Comparison of ENCODE assay signal across 8 mouse cellular contexts in genomic region chr12:105010213-105010790, GRCm38 (mm10). TPM values are rescaled to one million over a fixed set of nuclear protein-coding genes. Genes with fewer than 3 reads are reported as not detected.
A peak's percentile ranks its signal among the peaks of the same experiment; 100 is the strongest.
DNase-seq lines count a peak whose midpoint lies in the region; ATAC-seq lines count a peak whose summit lies in the region.

No protein-coding gene starts in this region.

- WGBS in heart, embryonic 14.5 days: 21% methylated on average over 9 of the region's 9 CpGs
- WGBS in hindbrain, embryonic 16.5 days: 17% methylated on average over 9 of the region's 9 CpGs
- 13% methylated on average over 9 of the region's 9 CpGs for WGBS in midbrain, embryonic 15.5 days

- H3K4me2 ChIP-seq in heart, embryonic 14.5 days (ENCODE audit: low read length): peak overlapping the region; percentile 80
- peak overlapping the region; percentile 98 for H3K4me2 ChIP-seq in hindbrain, embryonic 16.5 days (ENCODE audit: low read length)
- peak overlapping the region; percentile 97 for H3K4me2 ChIP-seq in midbrain, embryonic 15.5 days

- H3K9ac ChIP-seq in heart, embryonic 14.5 days (ENCODE audit: low read length): peak overlapping the region; percentile 72
- H3K9ac ChIP-seq in hindbrain, embryonic 16.5 days (ENCODE audit: low read depth, low read length): peak overlapping the region; percentile 71
- peak overlapping the region; percentile 49; the same call in 1 of the 2 replicates for H3K9ac ChIP-seq in midbrain, embryonic 15.5 days

- H3K36me3 ChIP-seq in heart, embryonic 14.5 days (ENCODE audit: control insufficient read depth, insufficient read depth, low read length): no peaks in the 10 kb centered on the region
- no peaks in the 10 kb centered on the region for H3K36me3 ChIP-seq in hindbrain, embryonic 16.5 days (ENCODE audit: control insufficient read depth, insufficient read depth, low read length)
- H3K36me3 ChIP-seq in midbrain, embryonic 15.5 days (replicated peaks): no peaks in the 10 kb centered on the region

- no peak for DNase-seq in heart, adult 11 months
- DNase-seq in adipocyte (ENCODE audit: low spot score): peak; percentile 67
- DNase-seq in spleen, adult 12 weeks (ENCODE audit: low spot score): no peak
- no peak for DNase-seq in urinary bladder, postnatal 4 days (ENCODE audit: low spot score in 2 of 2)

- H3K9me3 ChIP-seq in heart, embryonic 14.5 days (ENCODE audit: control insufficient read depth, low read length): no peaks in the 10 kb centered on the region
- no peaks in the 10 kb centered on the region for H3K9me3 ChIP-seq in hindbrain, embryonic 16.5 days (ENCODE audit: control insufficient read depth, low read length)
- no peaks in the 10 kb centered on the region for H3K9me3 ChIP-seq in midbrain, embryonic 15.5 days

- peaks cover 19% of the 10 kb centered on the region in 2 experiments for H3K4me1 ChIP-seq in heart, embryonic 14.5 days (ENCODE audit: control insufficient read depth in 2 of 2, insufficient read depth in 2 of 2, low read length in 2 of 2)
- H3K4me1 ChIP-seq in hindbrain, embryonic 16.5 days (ENCODE audit: control insufficient read depth, insufficient read depth, low read depth, low read length): peaks cover 18% of the 10 kb centered on the region
- peaks cover 17% of the 10 kb centered on the region for H3K4me1 ChIP-seq in midbrain, embryonic 15.5 days

- H3K4me3 ChIP-seq in heart, embryonic 14.5 days (ENCODE audit: control insufficient read depth in 1 of 2, insufficient read depth in 1 of 2, low read depth in 1 of 2, low read length in 2 of 2): peak overlapping the region; percentile 56 to 64
- peak overlapping the region; percentile 63 for H3K4me3 ChIP-seq in hindbrain, embryonic 16.5 days (ENCODE audit: low read length)
- peak overlapping the region; percentile 58 for H3K4me3 ChIP-seq in midbrain, embryonic 15.5 days

- peaks cover 33% of the 10 kb centered on the region for H3K27me3 ChIP-seq in heart, embryonic 14.5 days (ENCODE audit: control insufficient read depth, insufficient read depth, low read length)
- H3K27me3 ChIP-seq in hindbrain, embryonic 16.5 days (replicated peaks; ENCODE audit: control insufficient read depth, insufficient read depth, low read length): peaks cover 13% of the 10 kb centered on the region
- peaks cover 44% of the 10 kb centered on the region for H3K27me3 ChIP-seq in midbrain, embryonic 15.5 days (replicated peaks)

- no peak overlapping the region for H3K27ac ChIP-seq in heart, embryonic 14.5 days (replicated peaks in 1 of 2; ENCODE audit: control insufficient read depth in 1 of 2, insufficient read depth in 1 of 2, low read depth in 2 of 2, low read length in 2 of 2)
- no peak overlapping the region for H3K27ac ChIP-seq in hindbrain, embryonic 16.5 days (ENCODE audit: low read depth, low read length)
- no peak overlapping the region for H3K27ac ChIP-seq in midbrain, embryonic 15.5 days

- ATAC-seq in heart, embryonic 14.5 days (ENCODE audit: insufficient number of reproducible peaks, insufficient read depth, low FRiP score, low read depth): no peak
- peak; percentile 31; the same call in 1 of the 2 replicates for ATAC-seq in hindbrain, embryonic 16.5 days
- peak; percentile 13; the same call in 1 of the 2 replicates for ATAC-seq in midbrain, embryonic 15.5 days (replicated peaks)
- no peak for ATAC-seq in frontal cortex, adult (ENCODE audit: low TSS enrichment)

RNA-seq across cellular contexts. Expression of gene Syne3, which starts 0.7 kb away (rescaled TPM):
- polyA plus RNA-seq in heart, embryonic 14.5 days (2014; fragmentation: Nextera tagmentation; extraction: Ambion mirVana): 0.75 and 0.93 TPM in 2 replicates
- polyA plus RNA-seq in hindbrain, embryonic 16.5 days (2015; fragmentation: Nextera tagmentation; extraction: Ambion mirVana): 0.38 and 0.60 TPM in 2 replicates
- 0.40 and 0.49 TPM in 2 replicates for polyA plus RNA-seq in midbrain, embryonic 15.5 days (2015; fragmentation: Nextera tagmentation; extraction: Ambion mirVana)

RNA-seq across cellular contexts. Expression of gene Glrx5, which starts 22.2 kb away (rescaled TPM):
- 200 and 208 TPM in 2 replicates for polyA plus RNA-seq in heart, embryonic 14.5 days (2014; fragmentation: Nextera tagmentation; extraction: Ambion mirVana)
- 168 and 179 TPM in 2 replicates for polyA plus RNA-seq in hindbrain, embryonic 16.5 days (2015; fragmentation: Nextera tagmentation; extraction: Ambion mirVana)
- 143 and 144 TPM in 2 replicates for polyA plus RNA-seq in midbrain, embryonic 15.5 days (2015; fragmentation: Nextera tagmentation; extraction: Ambion mirVana)

Comparison
In these comparisons a context has a peak if more than half of its experiments do, and no peak if none do; other contexts are left out.
1. ATAC-seq: peak in hindbrain, embryonic 16.5 days (single experiment) and midbrain, embryonic 15.5 days (single experiment); none in heart, embryonic 14.5 days (single experiment) and frontal cortex, adult (single experiment).
2. Peak in every context shown above with its lines, with median percentiles within 50 percentile points of each other: H3K4me2 ChIP-seq, H3K4me3 ChIP-seq and H3K9ac ChIP-seq.